Mouse (Mus musculus) midbrain, embryonic 10.5 days (tissue): Measurements from ENCODE around the gene Ech1. TPM values are rescaled to one million over a fixed set of nuclear protein-coding genes. Genes with fewer than 3 reads are reported as not detected.

Experiments
- DNase-seq: peaks from one replicate; pipeline ENCODE4 v3.0.0-alpha.2; 2017; ENCODE audit warnings: low spot score
- H3K27ac ChIP-seq: fragments of 300-500 bp; sonication (generic); replicated peaks from 2 replicates; pipeline ENCODE4 v1.5.1; 2016; ENCODE audit warnings: mild to moderate bottlenecking
- H3K27me3 ChIP-seq: fragments of 300-500 bp; sonication (generic); 2 replicates; pipeline ENCODE4 v1.6.1; 2016; ENCODE audit warnings: low read depth, mild to moderate bottlenecking; ENCODE audit not compliant: poor library complexity, severe bottlenecking
- H3K36me3 ChIP-seq: fragments of 300-500 bp; sonication (generic); 2 replicates; pipeline ENCODE4 v1.6.1; 2016; ENCODE audit warnings: mild to moderate bottlenecking, moderate library complexity
- H3K4me1 ChIP-seq: fragments of 300-500 bp; sonication (generic); 2 replicates; pipeline ENCODE4 v1.6.1; 2016
- H3K4me3 ChIP-seq: fragments of 300-500 bp; sonication (generic); 2 replicates; pipeline ENCODE4 v1.5.1; 2016; ENCODE audit warnings: mild to moderate bottlenecking, moderate library complexity
- H3K9me3 ChIP-seq: fragments of 300-500 bp; sonication (generic); replicated peaks from 2 replicates; pipeline ENCODE4 v1.6.1; 2016; ENCODE audit warnings: mild to moderate bottlenecking
- whole genome bisulfite sequencing: fragments of 180-500 bp; shearing (Covaris S2); methylation state at CpG from one replicate; pipeline ENCODE4 v1.1.7; 2016; 5-methylcytosine and 5-hydroxymethylcytosine counted together
- polyA plus RNA-seq: library from polyadenylated mRNA; unstranded; fragments of >200 nt; fragmentation: Nextera tagmentation; extraction: Ambion mirVana; gene quantifications from 2 replicates; pipeline ENCODE4 v1.2.1, GENCODE M21; 2016

The Ech1 gene
- polyA plus RNA-seq, 1 experiment from 2014 or later: 85.1 TPM

DNA sequence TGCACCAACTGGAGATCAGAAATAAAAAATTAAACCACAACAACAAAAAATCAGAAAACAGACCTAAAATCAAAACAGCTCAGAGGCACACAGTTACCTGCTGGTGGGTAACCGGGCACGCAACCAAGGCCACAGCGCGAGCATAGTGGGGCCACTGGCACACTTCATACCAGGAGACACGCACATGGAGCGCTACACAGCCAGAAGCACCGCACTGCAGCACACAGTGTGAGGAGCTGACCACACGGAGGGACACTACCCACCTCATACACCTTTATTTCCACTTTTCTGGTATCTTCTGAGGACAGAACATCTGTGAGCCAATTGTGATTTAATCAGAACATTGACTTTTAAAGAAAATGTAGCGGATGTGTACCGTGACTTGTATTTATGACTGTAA is 8.1 kb upstream of the Ech1 start:
- 97% methylated on average over 10 of the region's 10 CpGs for WGBS
- Histone ChIP-seq H3K4me3 (peak overlapping the region; percentile 21; the same call in 1 of the 2 replicates), H3K27me3 (no peaks in the 10 kb centered on the region), H3K36me3 (peaks cover 99% of the 10 kb centered on the region), H3K9me3 (no peaks in the 10 kb centered on the region), H3K4me1 (peaks cover 98% of the 10 kb centered on the region), H3K27ac (no peak overlapping the region)
- no peak for DNase-seq

DNA sequence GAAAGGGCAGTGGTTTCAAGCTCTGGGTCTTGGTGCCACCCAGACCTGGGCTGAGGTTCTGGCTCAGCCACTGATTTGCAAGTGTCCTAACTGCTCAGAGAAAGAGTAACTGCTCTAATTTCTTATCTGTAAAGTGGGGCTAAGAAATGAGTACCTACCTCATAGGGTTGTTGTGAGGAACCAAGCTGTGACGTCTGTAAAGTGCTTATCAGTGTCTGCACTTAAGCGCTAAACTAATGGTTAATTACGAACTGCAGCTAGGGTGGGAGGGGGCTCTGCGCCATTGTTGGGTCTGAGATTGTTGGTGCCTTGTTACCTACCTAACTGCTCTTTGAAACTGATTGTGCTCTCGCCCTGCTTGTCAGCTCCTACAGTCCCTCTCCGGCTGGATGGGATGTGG is 7.5 kb upstream of the Ech1 start:
- 77% methylated on average over 6 of the region's 6 CpGs for WGBS
- no peak for DNase-seq
- H3K36me3 ChIP-seq: peaks cover 99% of the 10 kb centered on the region
- H3K27me3 ChIP-seq: no peaks in the 10 kb centered on the region
- H3K4me1 ChIP-seq: peaks cover 92% of the 10 kb centered on the region
- H3K27ac ChIP-seq: no peak overlapping the region
- 0 out of 2 replicates have a peak overlapping the region, but pooled peaks have one; percentile 9 for H3K4me3 ChIP-seq
- H3K9me3 ChIP-seq: no peaks in the 10 kb centered on the region

DNA sequence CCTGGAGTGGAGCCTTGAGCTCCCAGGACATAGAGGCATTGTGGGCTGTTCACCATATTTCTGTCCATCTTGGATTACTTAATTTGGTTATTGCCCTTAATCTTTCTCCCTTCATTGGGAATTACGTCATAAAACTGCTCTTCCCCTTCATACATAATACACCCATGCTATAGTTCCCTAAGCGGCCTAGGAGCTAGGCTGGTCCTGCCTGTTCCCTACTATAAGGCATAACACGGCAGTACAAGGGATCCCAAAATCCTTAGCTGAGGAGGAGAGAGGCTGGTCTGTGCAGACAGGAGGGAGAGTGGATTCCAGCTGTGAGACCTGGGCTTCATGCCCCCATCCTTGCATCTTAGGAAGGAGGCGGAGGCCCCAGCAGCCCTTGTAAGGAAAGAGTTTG is 7.1 kb upstream of the Ech1 start:
- peaks cover 99% of the 10 kb centered on the region for H3K36me3 ChIP-seq
- DNase-seq: no peak
- H3K4me1 ChIP-seq: peaks cover 87% of the 10 kb centered on the region
- no peaks in the 10 kb centered on the region for H3K9me3 ChIP-seq
- H3K27ac ChIP-seq: no peak overlapping the region
- 86% methylated on average over 4 of the region's 4 CpGs for WGBS
- H3K27me3 ChIP-seq: no peaks in the 10 kb centered on the region
- H3K4me3 ChIP-seq: 0 out of 2 replicates have a peak overlapping the region, but pooled peaks have one; percentile 9

DNA sequence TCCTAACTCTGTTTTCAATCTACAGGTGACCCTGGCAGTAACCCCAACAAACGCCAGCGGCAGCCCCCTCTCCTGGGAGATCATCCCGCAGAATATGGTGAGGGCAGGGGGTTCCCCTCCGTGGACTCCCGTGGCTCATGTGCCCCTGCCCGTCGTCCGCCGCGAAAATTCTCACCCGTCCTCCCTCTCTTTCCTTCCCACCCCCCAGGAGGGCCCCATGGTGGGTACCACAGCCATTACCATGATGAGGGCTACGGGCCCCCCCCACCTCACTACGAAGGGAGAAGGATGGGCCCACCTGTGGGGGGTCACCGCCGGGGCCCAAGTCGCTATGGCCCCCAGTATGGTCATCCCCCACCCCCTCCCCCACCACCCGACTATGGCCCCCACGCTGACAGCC is 6.6 kb upstream of the Ech1 start:
- H3K36me3 ChIP-seq: peaks cover 99% of the 10 kb centered on the region
- no peak overlapping the region for H3K27ac ChIP-seq
- H3K4me3 ChIP-seq: peak overlapping the region; percentile 15; the same call in 1 of the 2 replicates
- WGBS: 91% methylated on average over 18 of the region's 18 CpGs
- H3K27me3 ChIP-seq: no peaks in the 10 kb centered on the region
- peaks cover 86% of the 10 kb centered on the region for H3K4me1 ChIP-seq
- H3K9me3 ChIP-seq: no peaks in the 10 kb centered on the region
- DNase-seq: no peak

DNA sequence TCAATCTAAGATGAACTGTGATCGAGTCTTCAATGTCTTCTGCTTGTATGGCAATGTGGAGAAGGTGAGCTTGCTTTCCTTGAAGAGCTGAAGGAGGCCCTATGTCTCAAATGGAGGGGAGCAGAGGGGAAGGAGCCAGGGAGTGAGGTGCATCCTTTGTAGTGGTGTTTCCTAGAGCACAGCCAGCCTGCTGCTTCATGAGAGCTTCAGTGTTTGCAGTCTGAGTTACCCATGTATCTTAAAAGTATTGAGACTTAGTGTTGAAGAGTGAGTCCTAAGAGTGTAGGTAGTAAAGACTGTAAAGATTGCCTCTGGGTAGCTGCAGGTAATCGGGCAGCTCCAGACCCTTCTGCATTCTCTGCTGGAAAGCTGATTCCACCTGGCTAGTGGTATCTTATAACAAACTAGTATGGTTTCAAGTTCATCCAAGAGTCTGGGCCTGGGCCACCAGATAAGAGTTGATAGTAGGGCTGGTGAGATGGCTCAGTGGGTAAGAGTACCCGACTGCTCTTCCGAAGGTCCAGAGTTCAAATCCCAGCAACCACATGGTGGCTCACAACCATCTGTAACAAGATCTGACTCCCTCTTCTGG is 6.1 kb upstream of the Ech1 start:
- WGBS: 90% methylated on average over 4 of the region's 4 CpGs
- Histone ChIP-seq H3K27me3 (no peaks in the 10 kb centered on the region), H3K4me3 (peak overlapping the region; percentile 15; the same call in 1 of the 2 replicates), H3K9me3 (no peaks in the 10 kb centered on the region), H3K27ac (no peak overlapping the region), H3K36me3 (peaks cover 95% of the 10 kb centered on the region), H3K4me1 (peaks cover 86% of the 10 kb centered on the region)
- DNase-seq: no peak

DNA sequence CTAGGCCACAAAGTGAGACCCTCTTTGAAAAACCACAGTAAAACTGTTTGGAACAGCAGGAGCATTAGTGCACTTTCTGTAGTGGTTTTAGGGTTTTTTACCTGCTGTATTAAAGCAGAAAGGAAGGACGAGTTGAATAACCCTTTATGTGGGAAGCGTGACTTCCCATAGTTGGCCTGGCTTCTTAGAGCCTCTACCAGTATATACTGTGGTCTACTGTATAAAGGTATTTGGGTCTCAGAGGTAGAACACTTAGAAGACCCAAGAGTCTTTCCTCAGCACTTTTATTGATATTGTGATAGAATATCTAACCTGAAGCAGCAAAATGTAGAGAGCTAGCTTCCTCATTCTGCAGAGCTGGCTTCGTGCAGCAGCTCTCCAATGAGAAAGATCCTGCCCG is 5.4 kb upstream of the Ech1 start:
- peak overlapping the region; percentile 34; the same call in 1 of the 2 replicates for H3K4me3 ChIP-seq
- H3K27ac ChIP-seq: peak overlapping the region; percentile 75; the same call in 1 of the 2 replicates
- no peak for DNase-seq
- H3K9me3 ChIP-seq: no peaks in the 10 kb centered on the region
- peaks cover 84% of the 10 kb centered on the region for H3K4me1 ChIP-seq
- no peaks in the 10 kb centered on the region for H3K27me3 ChIP-seq
- 83% methylated on average over 4 of the region's 4 CpGs for WGBS
- H3K36me3 ChIP-seq: peaks cover 89% of the 10 kb centered on the region

DNA sequence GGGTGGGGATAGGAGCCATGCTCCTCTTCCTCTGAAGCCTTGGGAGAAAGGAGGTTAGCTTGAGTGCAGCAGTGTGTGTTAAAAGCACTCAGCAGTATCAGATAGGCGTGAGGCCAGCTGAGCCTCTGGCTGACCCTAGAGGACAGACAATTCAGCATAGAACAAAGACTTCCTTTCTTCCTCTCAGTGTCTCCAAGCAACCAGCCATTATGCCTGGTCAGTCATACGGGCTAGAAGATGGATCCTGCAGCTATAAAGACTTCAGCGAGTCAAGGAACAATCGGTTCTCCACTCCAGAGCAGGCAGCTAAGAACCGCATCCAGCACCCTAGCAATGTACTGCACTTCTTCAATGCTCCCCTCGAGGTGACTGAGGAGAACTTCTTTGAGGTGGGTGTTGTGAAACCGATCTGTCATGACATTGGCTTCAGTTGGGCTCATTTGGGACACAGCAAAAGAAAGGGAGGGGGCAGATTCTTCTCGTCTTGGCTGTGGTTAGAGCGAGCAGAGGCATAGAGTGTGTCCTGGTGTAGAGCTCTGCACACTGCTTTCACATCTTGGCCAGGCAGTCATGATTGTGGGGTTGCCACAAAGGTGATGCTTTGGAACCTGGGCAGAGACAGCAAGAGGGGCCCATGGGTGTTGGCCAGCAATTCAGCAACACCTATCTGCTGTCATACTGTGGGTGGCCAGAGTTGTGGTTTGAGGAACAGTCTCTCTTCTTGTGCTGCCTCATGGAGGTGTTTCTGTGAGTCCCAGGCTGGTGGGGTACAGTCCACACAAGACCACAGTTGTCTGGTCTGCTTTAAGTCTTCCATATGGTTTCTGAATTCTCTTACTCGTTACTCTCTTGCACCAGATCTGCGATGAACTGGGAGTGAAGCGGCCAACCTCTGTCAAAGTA is 4.4 kb upstream of the Ech1 start:
- Histone ChIP-seq H3K4me3 (peak overlapping the region; percentile 34), H3K27ac (peak overlapping the region; percentile 75), H3K36me3 (peaks cover 78% of the 10 kb centered on the region), H3K4me1 (peaks cover 80% of the 10 kb centered on the region), H3K9me3 (no peaks in the 10 kb centered on the region), H3K27me3 (no peaks in the 10 kb centered on the region)
- DNase-seq: peak; percentile 59
- 53% methylated on average over 12 of the region's 12 CpGs for WGBS

- Histone ChIP-seq H3K4me1 (peaks cover 78% of the 10 kb centered on the region), H3K9me3 (no peaks in the 10 kb centered on the region), H3K27me3 (no peaks in the 10 kb centered on the region), H3K4me3 (no peak overlapping the region), H3K27ac (peak overlapping the region; percentile 75; the same call in 1 of the 2 replicates), H3K36me3 (peaks cover 71% of the 10 kb centered on the region)
- 82% methylated on average over 10 of the region's 10 CpGs for WGBS
- DNase-seq: no peak
Observed at GRCm38 (mm10) chr7:28821261-28821831, 3.7 kb upstream of the Ech1 start.

GRCm38 (mm10) chr7:28822556-28822955 is 2.5 kb upstream of the Ech1 start:
- Histone ChIP-seq H3K27ac (no peak overlapping the region), H3K27me3 (no peaks in the 10 kb centered on the region), H3K4me1 (peaks cover 66% of the 10 kb centered on the region), H3K36me3 (peaks cover 61% of the 10 kb centered on the region), H3K4me3 (no peak overlapping the region), H3K9me3 (no peaks in the 10 kb centered on the region)
- DNase-seq: peak; percentile 30
- 72% methylated on average over 1 of the region's 1 CpGs for WGBS

- 64% methylated on average over 10 of the region's 10 CpGs for WGBS
- peak; percentile 26 for DNase-seq
- Histone ChIP-seq H3K4me3 (no peak overlapping the region), H3K36me3 (peaks cover 54% of the 10 kb centered on the region), H3K9me3 (no peaks in the 10 kb centered on the region), H3K4me1 (peaks cover 59% of the 10 kb centered on the region), H3K27ac (no peak overlapping the region), H3K27me3 (no peaks in the 10 kb centered on the region)
Observed at GRCm38 (mm10) chr7:28822993-28823903, 1.8 kb upstream of the Ech1 start.

GRCm38 (mm10) chr7:28823932-28824331 is 1.1 kb upstream of the Ech1 start:
- peaks cover 48% of the 10 kb centered on the region for H3K36me3 ChIP-seq
- no peaks in the 10 kb centered on the region for H3K9me3 ChIP-seq
- 59% methylated on average over 2 of the region's 2 CpGs for WGBS
- peaks cover 53% of the 10 kb centered on the region for H3K4me1 ChIP-seq
- no peak overlapping the region for H3K27ac ChIP-seq
- H3K4me3 ChIP-seq: no peak overlapping the region
- H3K27me3 ChIP-seq: no peaks in the 10 kb centered on the region
- DNase-seq: no peak
